Mouse (Mus musculus) cerebellum, postnatal 25 days (tissue): ENCODE data around the gene Rapgef3.

ENCODE experiments used
- DNase-seq, 2 experiments: peaks; one replicate each; pipeline ENCODE4 v3.0.0; 2021; ENCODE audit warnings: mixed read lengths in 2 of 2

Gene Rapgef3

GRCm38 (mm10) chr15:97793386-97794153, 25.8 kb upstream of the Rapgef3 start:
- DNase-seq = no peak

- DNase-seq = no peak
Observed at GRCm38 (mm10) chr15:97791126-97791700, 23.4 kb upstream of the Rapgef3 start.

- DNase-seq = peak; percentile 79 to 84
Observed at GRCm38 (mm10) chr15:97789761-97790505, 22.2 kb upstream of the Rapgef3 start.

- peak; percentile 73 to 80 for DNase-seq
Observed at GRCm38 (mm10) chr15:97788821-97789220, 21.0 kb upstream of the Rapgef3 start.

- DNase-seq = peak in 1 of 2 experiments; percentile 30
Observed at GRCm38 (mm10) chr15:97787799-97788667, 20.3 kb upstream of the Rapgef3 start.

GRCm38 (mm10) chr15:97787148-97787798, 19.5 kb upstream of the Rapgef3 start:
- DNase-seq = no peak

GRCm38 (mm10) chr15:97786412-97787112, 18.8 kb upstream of the Rapgef3 start:
- DNase-seq = peak in 1 of 2 experiments; percentile 20

GRCm38 (mm10) chr15:97785731-97786411, 18.1 kb upstream of the Rapgef3 start:
- DNase-seq = peak; percentile 45 to 51

- DNase-seq = peak; percentile 63 to 75
Observed at GRCm38 (mm10) chr15:97784561-97785161, 16.9 kb upstream of the Rapgef3 start.

- peak; percentile 93 to 97 for DNase-seq
Observed at GRCm38 (mm10) chr15:97784092-97784559, 16.4 kb upstream of the Rapgef3 start.

GRCm38 (mm10) chr15:97782749-97783105, 15.0 kb upstream of the Rapgef3 start:
- DNase-seq = peak; percentile 49 to 71

- no peak for DNase-seq
Observed at GRCm38 (mm10) chr15:97781961-97782748, 14.4 kb upstream of the Rapgef3 start.

GRCm38 (mm10) chr15:97780611-97781031, 12.8 kb upstream of the Rapgef3 start:
- no peak for DNase-seq

- no peak for DNase-seq
Observed at GRCm38 (mm10) chr15:97779576-97779975, 11.8 kb upstream of the Rapgef3 start.

- DNase-seq = no peak
Observed at GRCm38 (mm10) chr15:97778311-97779098, 10.7 kb upstream of the Rapgef3 start, which contains the start of gene Slc48a1. Slc48a1 (plus strand) TSS chr15:97778520.

GRCm38 (mm10) chr15:97776919-97777318, 9.1 kb upstream of the Rapgef3 start:
- DNase-seq = no peak

- peak; percentile 84 to 90 for DNase-seq
Observed at GRCm38 (mm10) chr15:97776514-97776913, 8.7 kb upstream of the Rapgef3 start.

- no peak for DNase-seq
Observed at GRCm38 (mm10) chr15:97773961-97774370, 6.2 kb upstream of the Rapgef3 start.
